Mouse (Mus musculus) heart, embryonic 16.5 days (tissue): ENCODE measurements at regions not wholly inside any gene's neighbourhood (a gene's known extent, or its start where the extent isn't known, plus 50 kb on each side); places are given as distances from the start of the nearest gene placed in this dataset.

Experiments used
- ATAC-seq: fragments of 200-750 bp; cut with Nextera tagmentation; replicated peaks from 2 replicates; pipeline ENCODE4 v1.8.0; 2017; ENCODE audit warnings: moderate number of reproducible peaks; ENCODE audit not compliant: insufficient read depth, low FRiP score; ENCODE audit errors: extremely low read depth
- H3K27ac ChIP-seq: fragments of 300-500 bp; sonication (generic); 2 replicates; pipeline ENCODE4 v1.5.1; 2014; ENCODE audit warnings: mild to moderate bottlenecking, low read length, control low read depth, moderate library complexity
- H3K27me3 ChIP-seq: fragments of 300-500 bp; sonication (generic); 2 replicates; pipeline ENCODE4 v1.6.1; 2014; ENCODE audit warnings: low read length, mixed read lengths; ENCODE audit not compliant: control insufficient read depth, insufficient read depth
- H3K36me3 ChIP-seq: fragments of 300-500 bp; sonication (generic); 2 replicates; pipeline ENCODE4 v1.6.1; 2014; ENCODE audit not compliant: control insufficient read depth, insufficient read depth
- H3K4me1 ChIP-seq: fragments of 300-500 bp; sonication (generic); 2 replicates; pipeline ENCODE4 v1.6.1; 2014; ENCODE audit warnings: low read length, mixed read lengths; ENCODE audit not compliant: control insufficient read depth, insufficient read depth
- H3K4me2 ChIP-seq: fragments of 300-500 bp; sonication (generic); 2 replicates; pipeline ENCODE4 v1.6.1; 2014; ENCODE audit warnings: low read depth, mild to moderate bottlenecking, control low read depth, low read length
- H3K4me3 ChIP-seq: fragments of 300-500 bp; sonication (generic); 2 replicates; pipeline ENCODE4 v1.5.1; 2014; ENCODE audit warnings: mild to moderate bottlenecking, control low read depth, low read length
- H3K9ac ChIP-seq: fragments of 300-500 bp; sonication (generic); 2 replicates; pipeline ENCODE4 v1.6.1; 2014; ENCODE audit warnings: low read length, control low read depth
- H3K9me3 ChIP-seq: fragments of 300-500 bp; sonication (generic); replicated peaks from 2 replicates; pipeline ENCODE4 v1.6.1; 2016; ENCODE audit warnings: low read length; ENCODE audit not compliant: control insufficient read depth
- WGBS: fragments of 180-500 bp; shearing (Covaris S2); extraction: QIAGEN DNeasy Blood & Tissue Kit; methylation state at CpG from one replicate; pipeline ENCODE4 v1.1.7; 2014; 5-methylcytosine and 5-hydroxymethylcytosine counted together

- ATAC-seq = no peak
- H3K27ac ChIP-seq = no peak overlapping the region
- no peaks in the 10 kb centered on the region for H3K27me3 ChIP-seq
- no peaks in the 10 kb centered on the region for H3K9me3 ChIP-seq
- WGBS = 49% methylated on average over 3 of the region's 3 CpGs
- no peak overlapping the region for H3K4me3 ChIP-seq
- H3K9ac ChIP-seq = no peak overlapping the region
- H3K4me2 ChIP-seq = no peak overlapping the region
- H3K36me3 ChIP-seq = no peaks in the 10 kb centered on the region
- no peaks in the 10 kb centered on the region for H3K4me1 ChIP-seq
Observed at GRCm38 (mm10) chr12:9469655-9470470, 100.1 kb upstream of the Osr1 start.

DNA sequence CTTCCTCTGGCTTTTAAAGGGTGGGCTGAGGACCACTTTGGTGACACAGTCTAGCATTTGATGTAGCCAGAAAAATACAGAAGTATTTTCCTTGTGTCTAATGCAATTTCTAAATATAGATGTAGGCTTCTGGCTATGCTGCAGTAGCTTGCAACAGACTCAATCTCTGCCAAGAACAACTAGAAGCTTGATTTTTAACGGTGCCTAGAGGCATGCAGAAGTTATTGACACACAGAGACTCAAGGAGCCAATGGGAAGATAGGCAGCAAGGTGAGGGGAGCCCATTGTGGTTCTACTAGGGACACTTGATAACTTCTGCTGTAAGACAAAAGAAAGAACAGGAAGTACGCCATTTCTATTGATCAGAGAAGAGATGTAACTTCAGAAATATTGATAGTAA lies 94.1 kb upstream of the Osr1 start:
- Histone ChIP-seq H3K27ac (no peak overlapping the region), H3K9me3 (no peaks in the 10 kb centered on the region), H3K9ac (no peak overlapping the region), H3K4me2 (no peak overlapping the region), H3K4me1 (no peaks in the 10 kb centered on the region), H3K4me3 (no peak overlapping the region), H3K27me3 (no peaks in the 10 kb centered on the region), H3K36me3 (no peaks in the 10 kb centered on the region)
- no peak for ATAC-seq
- 51% methylated on average over 2 of the region's 2 CpGs for WGBS

GRCm38 (mm10) chr12:9478201-9478600 lies 91.7 kb upstream of the Osr1 start:
- Histone ChIP-seq H3K36me3 (no peaks in the 10 kb centered on the region), H3K9ac (no peak overlapping the region), H3K9me3 (no peaks in the 10 kb centered on the region), H3K4me3 (no peak overlapping the region), H3K27ac (no peak overlapping the region), H3K4me1 (no peaks in the 10 kb centered on the region), H3K4me2 (no peak overlapping the region), H3K27me3 (no peaks in the 10 kb centered on the region)
- WGBS = 42% methylated on average over 1 of the region's 1 CpGs
- no peak for ATAC-seq

DNA sequence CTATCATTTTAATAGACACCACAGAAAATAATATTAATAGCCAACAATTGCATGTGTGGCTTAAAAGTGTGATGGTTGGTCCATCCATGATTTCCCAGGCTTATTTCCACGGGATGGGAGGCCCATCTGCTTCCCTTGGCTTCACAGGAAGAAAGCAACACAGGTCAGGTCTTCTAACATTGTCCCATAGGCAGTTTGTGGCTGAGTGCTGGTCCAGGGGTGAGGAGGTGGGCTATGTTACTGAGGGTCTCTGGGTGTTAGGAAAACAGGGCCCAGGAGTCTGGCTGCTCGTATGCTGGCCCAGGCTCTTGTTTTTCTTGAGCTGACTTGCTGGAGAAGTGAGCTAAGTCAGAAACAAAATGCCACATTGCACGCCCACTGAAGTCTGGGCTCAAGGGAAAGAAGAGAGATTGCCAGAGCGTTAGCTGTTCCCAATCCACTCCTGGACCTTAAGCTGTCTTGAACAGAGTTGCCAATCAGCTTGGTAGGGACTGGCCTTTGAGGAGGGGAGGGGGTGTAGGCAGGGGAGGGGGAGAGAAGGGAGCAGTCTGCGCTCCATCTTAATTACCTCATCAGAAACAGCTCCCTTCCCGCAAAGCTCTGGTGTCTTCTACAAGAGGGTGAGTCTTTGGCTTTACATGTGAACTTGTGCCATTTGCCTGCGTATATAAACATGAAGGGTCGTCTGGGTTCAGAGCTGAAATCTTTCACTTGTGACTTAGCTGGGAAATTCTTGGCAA lies 82.1 kb upstream of the Osr1 start:
- Histone ChIP-seq H3K4me1 (no peaks in the 10 kb centered on the region), H3K36me3 (no peaks in the 10 kb centered on the region), H3K4me2 (no peak overlapping the region), H3K27ac (no peak overlapping the region), H3K27me3 (no peaks in the 10 kb centered on the region), H3K9me3 (no peaks in the 10 kb centered on the region), H3K9ac (no peak overlapping the region), H3K4me3 (no peak overlapping the region)
- ATAC-seq = no peak
- 59% methylated on average over 8 of the region's 8 CpGs for WGBS

DNA sequence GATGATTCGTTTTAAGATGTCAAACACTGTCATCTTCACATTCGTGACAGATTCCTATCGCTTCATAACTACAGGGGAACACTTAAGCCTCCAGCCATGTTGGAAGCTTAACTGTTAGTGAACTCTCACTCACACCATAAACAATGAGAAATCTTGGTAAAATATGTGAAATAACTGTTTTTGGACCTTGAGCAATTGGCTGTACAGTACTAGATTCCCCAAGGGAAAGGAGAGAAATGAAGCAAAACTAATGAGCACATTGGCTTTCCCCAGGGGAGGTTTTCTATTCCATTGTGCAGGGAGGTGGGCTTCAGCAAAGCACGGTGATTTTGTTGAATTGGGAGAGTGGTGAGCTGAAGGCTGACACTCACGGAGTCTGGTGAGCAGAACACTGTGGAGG lies 56.0 kb upstream of the Osr1 start:
- Histone ChIP-seq H3K4me3 (no peak overlapping the region), H3K27me3 (no peaks in the 10 kb centered on the region), H3K9ac (no peak overlapping the region), H3K4me2 (no peak overlapping the region), H3K9me3 (no peaks in the 10 kb centered on the region), H3K27ac (no peak overlapping the region), H3K4me1 (no peaks in the 10 kb centered on the region), H3K36me3 (no peaks in the 10 kb centered on the region)
- 75% methylated on average over 5 of the region's 5 CpGs for WGBS
- ATAC-seq = no peak

DNA sequence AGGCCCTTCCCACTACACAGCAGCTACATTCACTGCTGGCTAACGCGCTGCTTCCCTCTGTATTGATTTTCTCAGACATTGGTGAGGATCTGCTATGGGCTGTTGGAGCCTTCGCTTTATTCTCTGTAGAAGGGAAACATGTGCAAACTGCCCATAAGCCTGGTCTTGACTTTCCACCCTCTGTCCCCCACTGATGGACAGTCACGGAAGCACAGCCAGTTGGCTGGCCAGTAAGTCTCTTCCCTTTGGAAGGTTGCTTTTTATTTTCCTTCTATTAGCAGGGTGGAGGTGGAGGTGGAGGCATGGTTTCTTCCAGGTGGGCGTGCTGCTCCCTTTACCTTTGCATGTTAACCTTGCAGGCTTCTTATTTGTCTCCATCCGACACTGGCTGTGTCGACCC lies 51.1 kb upstream of the Osr1 start:
- no peak overlapping the region for H3K4me3 ChIP-seq

GRCm38 (mm10) chr12:9519346-9519745 lies 50.6 kb upstream of the Osr1 start:
- 73% methylated on average over 3 of the region's 3 CpGs for WGBS
- Histone ChIP-seq H3K9ac (no peak overlapping the region), H3K4me1 (no peaks in the 10 kb centered on the region), H3K27me3 (no peaks in the 10 kb centered on the region), H3K27ac (no peak overlapping the region), H3K4me3 (no peak overlapping the region), H3K9me3 (no peaks in the 10 kb centered on the region), H3K4me2 (no peak overlapping the region), H3K36me3 (no peaks in the 10 kb centered on the region)
- ATAC-seq = no peak

More for the DNA sequence above, 51.1 kb upstream of the Osr1 start:
- 72% methylated on average over 7 of the region's 7 CpGs for WGBS
- no peaks in the 10 kb centered on the region for H3K36me3 ChIP-seq
- no peak overlapping the region for H3K27ac ChIP-seq
- H3K27me3 ChIP-seq = no peaks in the 10 kb centered on the region
- no peak overlapping the region for H3K4me2 ChIP-seq
- H3K4me1 ChIP-seq = no peaks in the 10 kb centered on the region
- no peaks in the 10 kb centered on the region for H3K9me3 ChIP-seq
- ATAC-seq = no peak
- no peak overlapping the region for H3K9ac ChIP-seq
